In genomic region chr6:94340546-94340945, GRCm38 (mm10) we compare ENCODE assay signal across 14 mouse cellular contexts.
"Had no signal": no experiment of that assay in that cellular context is flagged by ENCODE, and none has a peak within 500 bp of the region (broad histone marks: within the 10 kb centered on the region; RNA-seq: fewer than 3 reads in every experiment).

No protein-coding gene starts in this region.

- DNase-seq: gastrocnemius, postnatal 14 days; gastrocnemius, postnatal 36 days; heart, adult 11 months; heart, adult 2 months; heart, postnatal 14 days; heart, postnatal 36 days; kidney, adult 11 months; kidney, adult 2 months; kidney, adult 9 months; kidney, postnatal 14 days; kidney, postnatal 36 days; layer of hippocampus, adult 9-11 months; layer of hippocampus, postnatal 36 days; left cerebral cortex, postnatal 4 days had no signal
